Mouse (Mus musculus) stomach, embryonic 16.5 days (tissue): ENCODE measurements around the gene Gm6904. TPM values are rescaled to one million over a fixed set of nuclear protein-coding genes. Genes with fewer than 3 reads are reported as not detected.
"Not testable (repeated sequence)": the region's sequence is repeated elsewhere in the genome, so short reads cannot be mapped to it uniquely, and the experiment has no call there.

Source experiments
- ATAC-seq: fragments of 200-750 bp; cut with Nextera tagmentation; 2 replicates; pipeline ENCODE4 v1.8.0; 2017; ENCODE audit warnings: moderate number of reproducible peaks, moderate TSS enrichment; ENCODE audit not compliant: insufficient read depth, low FRiP score
- H3K27ac ChIP-seq: fragments of 300-500 bp; sonication (generic); 2 replicates; pipeline ENCODE4 v1.5.1; 2014; ENCODE audit warnings: low read length
- H3K27me3 ChIP-seq: fragments of 300-500 bp; sonication (generic); 2 replicates; pipeline ENCODE4 v1.6.1; 2014; ENCODE audit warnings: low read length, control low read depth, mixed read lengths; ENCODE audit not compliant: control insufficient read depth, insufficient read depth
- H3K36me3 ChIP-seq: fragments of 300-500 bp; sonication (generic); 2 replicates; pipeline ENCODE4 v1.6.1; 2014; ENCODE audit warnings: low read length; ENCODE audit not compliant: control insufficient read depth, insufficient read depth
- H3K4me1 ChIP-seq: fragments of 300-500 bp; sonication (generic); 2 replicates; pipeline ENCODE4 v1.6.1; 2014; ENCODE audit warnings: low read length, control low read depth, mixed read lengths; ENCODE audit not compliant: control insufficient read depth, insufficient read depth
- H3K4me2 ChIP-seq: fragments of 300-500 bp; sonication (generic); 2 replicates; pipeline ENCODE4 v1.6.1; 2014; ENCODE audit warnings: low read depth, low read length, mixed read lengths
- H3K4me3 ChIP-seq: fragments of 300-500 bp; sonication (generic); replicated peaks from 2 replicates; pipeline ENCODE4 v1.5.1; 2014; ENCODE audit warnings: mild to moderate bottlenecking, low read length
- H3K9ac ChIP-seq: fragments of 300-500 bp; sonication (generic); 2 replicates; pipeline ENCODE4 v1.6.1; 2014; ENCODE audit warnings: low read length
- H3K9me3 ChIP-seq: fragments of 300-500 bp; sonication (generic); replicated peaks from 2 replicates; pipeline ENCODE4 v1.6.1; 2016; ENCODE audit warnings: low read length, control low read depth; ENCODE audit not compliant: control insufficient read depth
- WGBS: fragments of 180-500 bp; shearing (Covaris S2); extraction: QIAGEN DNeasy Blood & Tissue Kit; methylation state at CpG from one replicate; pipeline ENCODE4 v1.1.7; 2014; 5-methylcytosine and 5-hydroxymethylcytosine counted together
- polyA plus RNA-seq: library from polyadenylated mRNA; unstranded; fragments of >200 nt; fragmentation: Nextera tagmentation; extraction: Ambion mirVana; gene quantifications from 2 replicates; pipeline ENCODE4 v1.2.1, GENCODE M21; 2015

The Gm6904 gene
- polyA plus RNA-seq = not detected in 2 replicates

GRCm38 (mm10) chr14:59260056-59260455 is at the start of gene Gm6904:
Gene Gm6904 (minus strand): TSS chr14:59260216.
- H3K27ac ChIP-seq = no peak within 1 kb of the TSS
- no peaks in the 10 kb centered on the region for H3K27me3 ChIP-seq
- ATAC-seq = no peak
- no peaks in the 10 kb centered on the region for H3K9me3 ChIP-seq
- no peak within 1 kb of the TSS for H3K9ac ChIP-seq
- H3K4me3 ChIP-seq = no peak within 1 kb of the TSS
- WGBS = 54% methylated on average over 3 of the region's 3 CpGs
- no peaks in the 10 kb centered on the region for H3K36me3 ChIP-seq
- H3K4me1 ChIP-seq = no peaks in the 10 kb centered on the region
- no peak within 1 kb of the TSS for H3K4me2 ChIP-seq

GRCm38 (mm10) chr14:59297391-59297790 is 37.4 kb upstream of the Gm6904 start, which contains the start of gene Phf11a:
Gene Phf11a (minus strand): TSS chr14:59297522.
- not testable (repeated sequence) for H3K4me2 ChIP-seq, H3K36me3 ChIP-seq, H3K9me3 ChIP-seq, H3K4me1 ChIP-seq, ATAC-seq, H3K27me3 ChIP-seq, H3K27ac ChIP-seq, H3K4me3 ChIP-seq, H3K9ac ChIP-seq
- 55% methylated on average over 1 of the region's 1 CpGs for WGBS

- H3K4me3 ChIP-seq, H3K36me3 ChIP-seq, ATAC-seq, H3K4me1 ChIP-seq, H3K4me2 ChIP-seq, H3K9ac ChIP-seq, H3K27me3 ChIP-seq, H3K9me3 ChIP-seq, H3K27ac ChIP-seq: not testable (repeated sequence)
These were observed 31.8 kb upstream of the Gm6904 start for GRCm38 (mm10) chr14:59291769-59292168.

- H3K9me3 ChIP-seq, H3K27me3 ChIP-seq, H3K4me3 ChIP-seq, H3K36me3 ChIP-seq, H3K27ac ChIP-seq, H3K4me1 ChIP-seq, H3K9ac ChIP-seq, ATAC-seq, H3K4me2 ChIP-seq: not testable (repeated sequence)
- 87% methylated on average over 4 of the region's 4 CpGs for WGBS
These were observed 14.9 kb upstream of the Gm6904 start for GRCm38 (mm10) chr14:59274961-59275360.

- whole genome bisulfite sequencing = 87% methylated on average over 1 of the region's 1 CpGs
These were observed 4.2 kb downstream of the Gm6904 start for GRCm38 (mm10) chr14:59255861-59256260.

GRCm38 (mm10) chr14:59250350-59250749 is 9.7 kb downstream of the Gm6904 start:
- not testable (repeated sequence) for H3K4me2 ChIP-seq, H3K4me3 ChIP-seq, H3K27ac ChIP-seq, H3K9ac ChIP-seq, ATAC-seq, H3K27me3 ChIP-seq, H3K36me3 ChIP-seq, H3K4me1 ChIP-seq, H3K9me3 ChIP-seq
- 55% methylated on average over 5 of the region's 5 CpGs for WGBS

More at GRCm38 (mm10) chr14:59255861-59256260, 4.2 kb downstream of the Gm6904 start:
- not testable (repeated sequence) for H3K4me2 ChIP-seq, H3K27ac ChIP-seq, H3K27me3 ChIP-seq, ATAC-seq, H3K9me3 ChIP-seq, H3K4me3 ChIP-seq, H3K36me3 ChIP-seq, H3K4me1 ChIP-seq, H3K9ac ChIP-seq

- H3K27me3 ChIP-seq = no peaks in the 10 kb centered on the region
- H3K4me2 ChIP-seq = no peak overlapping the region
- no peak overlapping the region for H3K4me3 ChIP-seq
- H3K27ac ChIP-seq = no peak overlapping the region
- 0 out of 2 replicates have a peak, but pooled peaks cover 2% of the 10 kb centered on the region for H3K9me3 ChIP-seq
- H3K9ac ChIP-seq = no peak overlapping the region
- WGBS = 87% methylated on average over 9 of the region's 9 CpGs
- ATAC-seq = no peak
- H3K36me3 ChIP-seq = peaks cover 30% of the 10 kb centered on the region
- H3K4me1 ChIP-seq = no peaks in the 10 kb centered on the region
These were observed 26.4 kb downstream of the Gm6904 start for GRCm38 (mm10) chr14:59233635-59234034.

- WGBS = 64% methylated on average over 5 of the region's 5 CpGs
- Histone ChIP-seq H3K9me3 (no peaks in the 10 kb centered on the region), H3K4me2 (no peak overlapping the region), H3K4me3 (no peak overlapping the region), H3K27ac (no peak overlapping the region), H3K9ac (no peak overlapping the region), H3K27me3 (no peaks in the 10 kb centered on the region), H3K36me3 (peaks cover 36% of the 10 kb centered on the region), H3K4me1 (no peaks in the 10 kb centered on the region)
- ATAC-seq = no peak
These were observed 28.0 kb downstream of the Gm6904 start for GRCm38 (mm10) chr14:59232003-59232402.

GRCm38 (mm10) chr14:59230331-59230966 is 29.6 kb downstream of the Gm6904 start:
- Histone ChIP-seq H3K4me3 (no peak overlapping the region), H3K27me3 (no peaks in the 10 kb centered on the region), H3K9me3 (no peaks in the 10 kb centered on the region), H3K9ac (no peak overlapping the region), H3K4me2 (no peak overlapping the region), H3K27ac (no peak overlapping the region), H3K4me1 (no peaks in the 10 kb centered on the region), H3K36me3 (peaks cover 38% of the 10 kb centered on the region)
- 90% methylated on average over 21 of the region's 21 CpGs for WGBS
- ATAC-seq = no peak
